Mouse (Mus musculus): ENCODE data around the gene Depdc7.

Depdc7 gene

GRCm38 (mm10) chr2:104742741-104743064, at the start of gene Depdc7:
Gene Depdc7 (minus strand): TSS chr2:104742878.
- peak; percentile 78 to 81 for DNase-seq (ENCODE audit: low spot score in 2 of 2)

GRCm38 (mm10) chr2:104774763-104775162, 32.1 kb upstream of the Depdc7 start:
- DNase-seq (ENCODE audit: low spot score in 2 of 2): peak in 1 of 2 experiments; percentile 26

- DNase-seq (ENCODE audit: low spot score in 2 of 2): no peak
These were observed 26.0 kb upstream of the Depdc7 start for GRCm38 (mm10) chr2:104768697-104769096.

- no peak for DNase-seq (ENCODE audit: low spot score in 2 of 2)
These were observed 21.3 kb upstream of the Depdc7 start for GRCm38 (mm10) chr2:104764018-104764417.

- DNase-seq (ENCODE audit: low spot score in 2 of 2): no peak
These were observed 20.5 kb upstream of the Depdc7 start for GRCm38 (mm10) chr2:104763134-104763703.

- no peak for DNase-seq (ENCODE audit: low spot score in 2 of 2)
These were observed 7.9 kb upstream of the Depdc7 start for GRCm38 (mm10) chr2:104750611-104751010.

GRCm38 (mm10) chr2:104748652-104749183, 6.0 kb upstream of the Depdc7 start:
- DNase-seq (ENCODE audit: low spot score in 2 of 2): no peak

- DNase-seq (ENCODE audit: low spot score in 2 of 2): no peak
These were observed 3.6 kb upstream of the Depdc7 start for GRCm38 (mm10) chr2:104746251-104746650.

- no peak for DNase-seq (ENCODE audit: low spot score in 2 of 2)
These were observed 1.3 kb upstream of the Depdc7 start for GRCm38 (mm10) chr2:104743971-104744370.

GRCm38 (mm10) chr2:104743160-104743559, 482 bp upstream of the Depdc7 start:
- no peak for DNase-seq (ENCODE audit: low spot score in 2 of 2)

GRCm38 (mm10) chr2:104741896-104742740, 560 bp downstream of the Depdc7 start:
- DNase-seq (ENCODE audit: low spot score in 2 of 2): no peak

- no peak for DNase-seq (ENCODE audit: low spot score in 2 of 2)
These were observed 1.5 kb downstream of the Depdc7 start for GRCm38 (mm10) chr2:104741015-104741758.

- DNase-seq (ENCODE audit: low spot score in 2 of 2): no peak
These were observed 2.3 kb downstream of the Depdc7 start for GRCm38 (mm10) chr2:104740248-104740949.

- DNase-seq (ENCODE audit: low spot score in 2 of 2): no peak
These were observed 3.0 kb downstream of the Depdc7 start for GRCm38 (mm10) chr2:104739691-104740090.

- no peak for DNase-seq (ENCODE audit: low spot score in 2 of 2)
These were observed 6.4 kb downstream of the Depdc7 start for GRCm38 (mm10) chr2:104736241-104736640.

- no peak for DNase-seq (ENCODE audit: low spot score in 2 of 2)
These were observed 10.0 kb downstream of the Depdc7 start for GRCm38 (mm10) chr2:104732562-104733256.

GRCm38 (mm10) chr2:104732033-104732444, 10.6 kb downstream of the Depdc7 start:
- DNase-seq (ENCODE audit: low spot score in 2 of 2): no peak

GRCm38 (mm10) chr2:104727369-104727768, 15.3 kb downstream of the Depdc7 start:
- DNase-seq (ENCODE audit: low spot score in 2 of 2): no peak

- DNase-seq (ENCODE audit: low spot score in 2 of 2): no peak
These were observed 20.7 kb downstream of the Depdc7 start for GRCm38 (mm10) chr2:104722021-104722420.

GRCm38 (mm10) chr2:104717827-104718226, 24.9 kb downstream of the Depdc7 start:
- no peak for DNase-seq (ENCODE audit: low spot score in 2 of 2)

GRCm38 (mm10) chr2:104717231-104717735, 25.4 kb downstream of the Depdc7 start:
- DNase-seq (ENCODE audit: low spot score in 2 of 2): no peak

All from frontal cortex, postnatal 36 days (tissue).